Comparison of ENCODE assay signal across 14 mouse cellular contexts in genomic region chr2:139612410-139613107, GRCm38 (mm10).
DNase-seq lines count a peak whose midpoint lies in the region; ATAC-seq lines count a peak whose summit lies in the region.
"Had no signal": no experiment of that assay in that cellular context is flagged by ENCODE, and none has a peak within 500 bp of the region (broad histone marks: within the 10 kb centered on the region; RNA-seq: fewer than 3 reads in every experiment).

No protein-coding gene starts in this region.

- peak; percentile 33; the same call in 1 of the 2 replicates for ATAC-seq in kidney, embryonic 14.5 days (ENCODE audit: low FRiP score, low TSS enrichment)
- ATAC-seq in limb, embryonic 12.5 days (ENCODE audit: insufficient number of reproducible peaks, insufficient read depth, low FRiP score, low TSS enrichment, low read depth) = no peak
- ATAC-seq: intestine, embryonic 16.5 days; Patski had no signal

- no peak overlapping the region for H3K27ac ChIP-seq in kidney, embryonic 14.5 days (ENCODE audit: low read depth, low read length)
- H3K27ac ChIP-seq in limb, embryonic 12.5 days = peak overlapping the region; percentile 58; the same call in 1 of the 2 replicates
- H3K27ac ChIP-seq: heart, embryonic 10.5 days; lung, embryonic 15.5 days had no signal

- no peaks in the 10 kb centered on the region for H3K36me3 ChIP-seq in kidney, embryonic 14.5 days (ENCODE audit: control insufficient read depth, insufficient read depth, low read length)
- H3K36me3 ChIP-seq in limb, embryonic 12.5 days = no peaks in the 10 kb centered on the region
- H3K36me3 ChIP-seq: heart, embryonic 10.5 days; lung, embryonic 15.5 days had no signal

- peak; percentile 53 to 81 for DNase-seq in adrenal gland, adult (ENCODE audit: inconsistent age in 2 of 2, low spot score in 1 of 2)
- no peak for DNase-seq in adrenal gland, adult 18-20 months (ENCODE audit: low spot score in 2 of 2)
- DNase-seq in kidney, adult 8-10 months = no peak
- peak; percentile 56 for DNase-seq in Muller cell, postnatal 12 days (ENCODE audit: inconsistent ontology term)
- DNase-seq in yolk sac, embryonic 10.5 days (ENCODE audit: low spot score) = no peak
- no peak for DNase-seq in thymus, postnatal 4 days
- DNase-seq: cerebellum, postnatal 25 days; heart, postnatal 36 days had no signal

- no peak overlapping the region for H3K4me3 ChIP-seq in kidney, embryonic 14.5 days (ENCODE audit: low read length)
- H3K4me3 ChIP-seq in limb, embryonic 12.5 days (replicated peaks) = no peak overlapping the region
- H3K4me3 ChIP-seq: heart, embryonic 10.5 days; lung, embryonic 15.5 days had no signal

- WGBS in kidney, embryonic 14.5 days = 28% methylated on average over 10 of the region's 10 CpGs
- 30% methylated on average over 10 of the region's 10 CpGs for WGBS in limb, embryonic 12.5 days

- no peaks in the 10 kb centered on the region for H3K27me3 ChIP-seq in kidney, embryonic 14.5 days (ENCODE audit: control insufficient read depth, insufficient read depth, low read length)
- H3K27me3 ChIP-seq in limb, embryonic 12.5 days = no peaks in the 10 kb centered on the region
- H3K27me3 ChIP-seq: lung, embryonic 15.5 days had no signal

- H3K9me3 ChIP-seq in kidney, embryonic 14.5 days (ENCODE audit: control insufficient read depth, low read length) = no peaks in the 10 kb centered on the region
- H3K9me3 ChIP-seq in limb, embryonic 12.5 days = no peaks in the 10 kb centered on the region
- H3K9me3 ChIP-seq: heart, embryonic 10.5 days; lung, embryonic 15.5 days had no signal

- H3K9ac ChIP-seq in kidney, embryonic 14.5 days (ENCODE audit: low read depth, low read length) = no peak overlapping the region
- H3K9ac ChIP-seq in limb, embryonic 12.5 days (replicated peaks) = no peak overlapping the region
- H3K9ac ChIP-seq: lung, embryonic 15.5 days had no signal

- H3K4me2 ChIP-seq in kidney, embryonic 14.5 days (replicated peaks; ENCODE audit: low read depth, low read length) = no peak overlapping the region
- H3K4me2 ChIP-seq in limb, embryonic 12.5 days = no peak overlapping the region
- H3K4me2 ChIP-seq: lung, embryonic 15.5 days had no signal

- H3K4me1 ChIP-seq in kidney, embryonic 14.5 days (ENCODE audit: control insufficient read depth, insufficient read depth, low read length) = peaks cover 21% of the 10 kb centered on the region
- peaks cover 59% of the 10 kb centered on the region for H3K4me1 ChIP-seq in limb, embryonic 12.5 days (replicated peaks)

Comparison
In these comparisons a context has a peak if more than half of its experiments do, and no peak if none do; other contexts are left out.
1. DNase-seq: peak in adrenal gland, adult (2 of 2) and Muller cell, postnatal 12 days (single experiment); none in adrenal gland, adult 18-20 months (0 of 2), kidney, adult 8-10 months (0 of 2), yolk sac, embryonic 10.5 days (single experiment) and thymus, postnatal 4 days (single experiment).